8 mouse cellular contexts compared by ENCODE assay signal in the genomic region with DNA sequence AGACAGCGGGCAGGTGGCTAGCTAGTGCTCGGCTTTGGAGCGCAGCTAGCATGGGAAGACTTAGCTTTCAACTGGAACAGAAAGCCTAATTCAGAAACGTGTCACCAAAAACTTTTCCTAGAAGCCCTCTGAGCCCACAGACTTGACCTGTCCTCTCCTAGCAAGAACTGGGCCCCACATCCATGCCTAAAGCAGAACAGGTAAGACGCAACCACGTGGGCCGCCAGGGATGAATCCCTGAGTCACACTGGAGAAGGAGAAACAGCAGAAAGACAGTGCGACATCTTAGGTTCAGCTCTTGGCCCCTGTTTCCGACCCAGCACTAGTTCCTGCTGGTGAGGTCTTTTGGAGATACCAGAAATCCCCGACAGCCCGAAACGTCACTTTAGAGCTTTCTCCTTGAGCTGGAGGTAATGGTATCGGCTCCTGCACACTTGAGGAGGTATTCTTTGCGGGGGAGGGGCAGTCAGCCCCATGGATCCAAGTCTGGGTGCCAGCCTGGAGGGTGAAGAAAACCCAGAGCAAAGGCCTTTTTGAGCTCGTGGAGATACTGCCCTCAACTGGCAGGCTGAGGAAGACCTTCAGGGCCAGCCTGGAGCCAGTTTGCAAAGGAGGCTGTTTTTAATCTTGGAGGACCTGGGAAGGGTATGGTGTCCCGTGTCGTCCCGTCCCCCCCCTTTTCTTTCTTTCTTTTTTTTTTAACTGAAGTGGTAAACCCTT. TPM values are rescaled to one million over a fixed set of nuclear protein-coding genes. Genes with fewer than 3 reads are reported as not detected.
A peak's percentile ranks its signal among the peaks of the same experiment; 100 is the strongest.
DNase-seq lines count a peak whose midpoint lies in the region; ATAC-seq and TF ChIP-seq lines count a peak whose summit lies in the region.

No protein-coding gene starts in this region.

- DNase-seq in brain, adult 2 months (ENCODE audit: low read depth, low spot score) = peak; percentile 92
- DNase-seq in forebrain, embryonic 10.5 days (ENCODE audit: extremely low spot score, low spot score) = peak; percentile 43
- peak; percentile 84 for DNase-seq in kidney, postnatal 0 days (ENCODE audit: low spot score)
- no peak for DNase-seq in liver, embryonic 11.5 days (ENCODE audit: low spot score)
- peak; percentile 38 for DNase-seq in telencephalon, adult 2 months (ENCODE audit: low read depth, low spot score)

- WGBS in forebrain, embryonic 10.5 days = 31% methylated on average over 18 of the region's 18 CpGs
- 26% methylated on average over 18 of the region's 18 CpGs for WGBS in heart, embryonic 14.5 days
- 35% methylated on average over 18 of the region's 18 CpGs for whole genome bisulfite sequencing in kidney, postnatal 0 days
- WGBS in liver, embryonic 11.5 days = 31% methylated on average over 18 of the region's 18 CpGs

- peak overlapping the region; percentile 68 for H3K9ac ChIP-seq in heart, embryonic 14.5 days (ENCODE audit: low read length)
- peak overlapping the region; percentile 31; the same call in 1 of the 2 replicates for H3K9ac ChIP-seq in kidney, postnatal 0 days (ENCODE audit: low read depth, low read length)
- H3K9ac ChIP-seq in liver, embryonic 11.5 days (ENCODE audit: low read depth, low read length) = peak overlapping the region; percentile 39; the same call in 1 of the 2 replicates

- H3K36me3 ChIP-seq in forebrain, embryonic 10.5 days (replicated peaks) = no peaks in the 10 kb centered on the region
- H3K36me3 ChIP-seq in heart, embryonic 14.5 days (ENCODE audit: control insufficient read depth, insufficient read depth, low read length) = no peaks in the 10 kb centered on the region
- no peaks in the 10 kb centered on the region for H3K36me3 ChIP-seq in kidney, postnatal 0 days (ENCODE audit: insufficient read depth, low read length)
- H3K36me3 ChIP-seq in liver, embryonic 11.5 days (ENCODE audit: control insufficient read depth, insufficient read depth, low read length) = no peaks in the 10 kb centered on the region

- H3K27ac ChIP-seq in forebrain, embryonic 10.5 days = 0 out of 2 replicates have a peak overlapping the region, but pooled peaks have one; percentile 71
- no peak overlapping the region for H3K27ac ChIP-seq in heart, embryonic 14.5 days (replicated peaks in 1 of 2; ENCODE audit: control insufficient read depth in 1 of 2, insufficient read depth in 1 of 2, low read depth in 2 of 2, low read length in 2 of 2)
- H3K27ac ChIP-seq in kidney, postnatal 0 days = no peak overlapping the region
- no peak overlapping the region for H3K27ac ChIP-seq in liver, embryonic 11.5 days (ENCODE audit: low read depth, low read length)

- H3K9me3 ChIP-seq in forebrain, embryonic 10.5 days = 0 out of 2 replicates have a peak, but pooled peaks cover 6% of the 10 kb centered on the region
- H3K9me3 ChIP-seq in heart, embryonic 14.5 days (ENCODE audit: control insufficient read depth, low read length) = no peaks in the 10 kb centered on the region
- no peaks in the 10 kb centered on the region for H3K9me3 ChIP-seq in kidney, postnatal 0 days (replicated peaks; ENCODE audit: low read length)
- no peaks in the 10 kb centered on the region for H3K9me3 ChIP-seq in liver, embryonic 11.5 days (ENCODE audit: control insufficient read depth, low read length)

- H3K4me1 ChIP-seq in forebrain, embryonic 10.5 days = peaks cover 27% of the 10 kb centered on the region
- peaks cover 2 to 5% of the 10 kb centered on the region in 2 experiments; a peak in 2 of 4 replicates for H3K4me1 ChIP-seq in heart, embryonic 14.5 days (ENCODE audit: control insufficient read depth in 2 of 2, insufficient read depth in 2 of 2, low read length in 2 of 2)
- H3K4me1 ChIP-seq in kidney, postnatal 0 days (replicated peaks; ENCODE audit: insufficient read depth, low read length) = no peaks in the 10 kb centered on the region
- H3K4me1 ChIP-seq in liver, embryonic 11.5 days (replicated peaks; ENCODE audit: control insufficient read depth, insufficient read depth, low read length) = peaks cover 2% of the 10 kb centered on the region; the same call in 1 of the 2 replicates

- peaks cover 35% of the 10 kb centered on the region for H3K27me3 ChIP-seq in forebrain, embryonic 10.5 days (ENCODE audit: poor library complexity, severe bottlenecking)
- H3K27me3 ChIP-seq in heart, embryonic 14.5 days (ENCODE audit: control insufficient read depth, insufficient read depth, low read length) = 0 out of 2 replicates have a peak, but pooled peaks cover 3% of the 10 kb centered on the region
- H3K27me3 ChIP-seq in kidney, postnatal 0 days (ENCODE audit: insufficient read depth, low read length) = no peaks in the 10 kb centered on the region
- 0 out of 2 replicates have a peak, but pooled peaks cover 2% of the 10 kb centered on the region for H3K27me3 ChIP-seq in liver, embryonic 11.5 days (replicated peaks; ENCODE audit: control insufficient read depth, insufficient read depth, low read length)

- H3K4me2 ChIP-seq in heart, embryonic 14.5 days (ENCODE audit: low read length) = peak overlapping the region; percentile 95
- H3K4me2 ChIP-seq in kidney, postnatal 0 days (ENCODE audit: low read length) = peak overlapping the region; percentile 85
- peak overlapping the region; percentile 80 for H3K4me2 ChIP-seq in liver, embryonic 11.5 days

- TF ChIP-seq CTCF in kidney, postnatal 0 days (IDR thresholded peaks at IDR 0.05; ENCODE audit: low read depth) = peak; percentile 82

- H3K4me3 ChIP-seq in forebrain, embryonic 10.5 days = peak overlapping the region; percentile 57
- H3K4me3 ChIP-seq in heart, embryonic 14.5 days (ENCODE audit: control insufficient read depth in 1 of 2, insufficient read depth in 1 of 2, low read depth in 1 of 2, low read length in 2 of 2) = peak overlapping the region; percentile 50 to 62
- H3K4me3 ChIP-seq in kidney, postnatal 0 days (replicated peaks; ENCODE audit: low read depth, low read length) = peak overlapping the region; percentile 39
- H3K4me3 ChIP-seq in liver, embryonic 11.5 days (ENCODE audit: low read depth, low read length) = peak overlapping the region; percentile 42

- ATAC-seq in CD4-positive, CD25-positive, alpha-beta regulatory T cell, adult 4 months = peak; percentile 58
- no peak for ATAC-seq in heart, embryonic 14.5 days (ENCODE audit: insufficient number of reproducible peaks, insufficient read depth, low FRiP score, low read depth)
- peak; percentile 79 for ATAC-seq in kidney, postnatal 0 days (replicated peaks; ENCODE audit: low FRiP score, low read depth)
- peak; percentile 59; the same call in 1 of the 2 replicates for ATAC-seq in liver, embryonic 11.5 days (replicated peaks; ENCODE audit: low FRiP score)
- peak; percentile 37 for ATAC-seq in monocyte, adult 5-6 weeks (replicated peaks; ENCODE audit: insufficient number of reproducible peaks, low FRiP score, low TSS enrichment, poor library complexity, severe bottlenecking)

RNA-seq across cellular contexts. Expression of a gene that starts 7.7 kb away (rescaled TPM):
- polyA plus RNA-seq in CD4-positive, CD25-positive, alpha-beta regulatory T cell, adult 4 months (2017; shearing (Covaris generic)) = not detected
- not detected in 2 replicates for polyA plus RNA-seq in forebrain, embryonic 10.5 days (2016; fragmentation: Nextera tagmentation; extraction: Ambion mirVana)
- polyA plus RNA-seq in heart, embryonic 14.5 days (2014; fragmentation: Nextera tagmentation; extraction: Ambion mirVana) = not detected in 2 replicates
- polyA plus RNA-seq in kidney, postnatal 0 days (2015; fragmentation: Nextera tagmentation; extraction: Ambion mirVana) = 8.1 and 15.2 TPM in 2 replicates
- polyA plus RNA-seq in liver, embryonic 11.5 days (2014; fragmentation: Nextera tagmentation; extraction: Ambion mirVana) = 0.66 TPM in 1 of 2 replicates, not detected in the other
- total RNA-seq in monocyte, adult 5-6 weeks (2017) = not detected in 3 replicates

RNA-seq across cellular contexts. Expression of a gene that starts 11.7 kb away (rescaled TPM):
- polyA plus RNA-seq in CD4-positive, CD25-positive, alpha-beta regulatory T cell, adult 4 months (2017; shearing (Covaris generic)) = not detected
- polyA plus RNA-seq in forebrain, embryonic 10.5 days (2016; fragmentation: Nextera tagmentation; extraction: Ambion mirVana) = 1.3 and 2.2 TPM in 2 replicates
- polyA plus RNA-seq in heart, embryonic 14.5 days (2014; fragmentation: Nextera tagmentation; extraction: Ambion mirVana) = 2.0 and 4.3 TPM in 2 replicates
- 5.3 and 5.5 TPM in 2 replicates for polyA plus RNA-seq in kidney, postnatal 0 days (2015; fragmentation: Nextera tagmentation; extraction: Ambion mirVana)
- polyA plus RNA-seq in liver, embryonic 11.5 days (2014; fragmentation: Nextera tagmentation; extraction: Ambion mirVana) = 1.6 and 1.8 TPM in 2 replicates
- total RNA-seq in monocyte, adult 5-6 weeks (2017) = not detected in 3 replicates

RNA-seq across cellular contexts. Expression of a gene that starts 12.4 kb away (rescaled TPM):
- under 1 TPM; 0.08 to 0.19 TPM for polyA plus RNA-seq in CD4-positive, CD25-positive, alpha-beta regulatory T cell, adult 4 months (2017; shearing (Covaris generic))
- polyA plus RNA-seq in forebrain, embryonic 10.5 days (2016; fragmentation: Nextera tagmentation; extraction: Ambion mirVana) = 6.2 and 6.7 TPM in 2 replicates
- 28.8 and 31.7 TPM in 2 replicates for polyA plus RNA-seq in heart, embryonic 14.5 days (2014; fragmentation: Nextera tagmentation; extraction: Ambion mirVana)
- polyA plus RNA-seq in kidney, postnatal 0 days (2015; fragmentation: Nextera tagmentation; extraction: Ambion mirVana) = 16.2 and 17.1 TPM in 2 replicates
- 5.3 and 6.2 TPM in 2 replicates for polyA plus RNA-seq in liver, embryonic 11.5 days (2014; fragmentation: Nextera tagmentation; extraction: Ambion mirVana)
- not detected in 3 replicates for total RNA-seq in monocyte, adult 5-6 weeks (2017)

RNA-seq across cellular contexts. Expression of a gene that starts 52.4 kb away (rescaled TPM):
- 10 to 100 TPM; 22.9 to 42.0 TPM for polyA plus RNA-seq in CD4-positive, CD25-positive, alpha-beta regulatory T cell, adult 4 months (2017; shearing (Covaris generic))
- 63.9 and 65.8 TPM in 2 replicates for polyA plus RNA-seq in forebrain, embryonic 10.5 days (2016; fragmentation: Nextera tagmentation; extraction: Ambion mirVana)
- 65.4 and 68.0 TPM in 2 replicates for polyA plus RNA-seq in heart, embryonic 14.5 days (2014; fragmentation: Nextera tagmentation; extraction: Ambion mirVana)
- polyA plus RNA-seq in kidney, postnatal 0 days (2015; fragmentation: Nextera tagmentation; extraction: Ambion mirVana) = 160 and 161 TPM in 2 replicates
- 182 and 192 TPM in 2 replicates for polyA plus RNA-seq in liver, embryonic 11.5 days (2014; fragmentation: Nextera tagmentation; extraction: Ambion mirVana)
- total RNA-seq in monocyte, adult 5-6 weeks (2017) = 385 to 458 TPM (median 387 TPM) in 3 replicates

RNA-seq across cellular contexts. Expression of a gene that starts 52.6 kb away (rescaled TPM):
- polyA plus RNA-seq in CD4-positive, CD25-positive, alpha-beta regulatory T cell, adult 4 months (2017; shearing (Covaris generic)) = 10 to 100 TPM in 1 of 2 experiments, 1 to 10 TPM in 1; 8.8 to 12.1 TPM
- polyA plus RNA-seq in forebrain, embryonic 10.5 days (2016; fragmentation: Nextera tagmentation; extraction: Ambion mirVana) = 8.4 and 9.8 TPM in 2 replicates
- polyA plus RNA-seq in heart, embryonic 14.5 days (2014; fragmentation: Nextera tagmentation; extraction: Ambion mirVana) = 7.1 and 7.3 TPM in 2 replicates
- polyA plus RNA-seq in kidney, postnatal 0 days (2015; fragmentation: Nextera tagmentation; extraction: Ambion mirVana) = 11.5 and 11.8 TPM in 2 replicates
- polyA plus RNA-seq in liver, embryonic 11.5 days (2014; fragmentation: Nextera tagmentation; extraction: Ambion mirVana) = 10.5 and 15.4 TPM in 2 replicates
- total RNA-seq in monocyte, adult 5-6 weeks (2017) = 17.0 to 26.5 TPM (median 21.5 TPM) in 3 replicates
